Mouse (Mus musculus): ENCODE measurements around the gene Hvcn1. TPM values are rescaled to one million over a fixed set of nuclear protein-coding genes. Genes with fewer than 3 reads are reported as not detected.

Gene Hvcn1
- total RNA-seq, 2 experiments from 2014 or later: 0.81 to 1.1 TPM

DNA sequence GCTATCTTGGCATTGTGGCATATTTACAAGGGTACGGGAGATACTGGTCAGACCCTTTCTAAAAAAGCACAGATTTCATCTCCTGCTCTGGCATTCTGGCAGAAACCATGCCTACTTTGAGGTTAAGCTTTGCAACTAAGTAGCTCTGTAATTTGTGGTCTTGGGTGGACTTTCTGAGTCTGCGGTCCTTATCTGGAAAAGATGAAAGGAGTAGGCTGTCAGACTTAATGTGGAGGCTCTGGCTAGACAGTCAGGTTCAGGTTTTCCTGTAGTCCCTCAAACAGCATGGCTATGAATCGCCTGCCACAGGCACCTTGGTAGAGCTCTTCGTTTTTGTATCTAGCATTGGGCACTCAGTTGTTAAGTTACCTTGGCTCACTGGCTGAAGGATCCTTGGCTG lies 80.4 kb downstream of the Hvcn1 start:
- DNase-seq (ENCODE audit: low spot score): no peak
- intact Hi-C loops (cut with DNase I): loop anchor here (5.0 kb wide), 1 partner anchor 35 kb away; no protein-coding TSS in a partner anchor

DNA sequence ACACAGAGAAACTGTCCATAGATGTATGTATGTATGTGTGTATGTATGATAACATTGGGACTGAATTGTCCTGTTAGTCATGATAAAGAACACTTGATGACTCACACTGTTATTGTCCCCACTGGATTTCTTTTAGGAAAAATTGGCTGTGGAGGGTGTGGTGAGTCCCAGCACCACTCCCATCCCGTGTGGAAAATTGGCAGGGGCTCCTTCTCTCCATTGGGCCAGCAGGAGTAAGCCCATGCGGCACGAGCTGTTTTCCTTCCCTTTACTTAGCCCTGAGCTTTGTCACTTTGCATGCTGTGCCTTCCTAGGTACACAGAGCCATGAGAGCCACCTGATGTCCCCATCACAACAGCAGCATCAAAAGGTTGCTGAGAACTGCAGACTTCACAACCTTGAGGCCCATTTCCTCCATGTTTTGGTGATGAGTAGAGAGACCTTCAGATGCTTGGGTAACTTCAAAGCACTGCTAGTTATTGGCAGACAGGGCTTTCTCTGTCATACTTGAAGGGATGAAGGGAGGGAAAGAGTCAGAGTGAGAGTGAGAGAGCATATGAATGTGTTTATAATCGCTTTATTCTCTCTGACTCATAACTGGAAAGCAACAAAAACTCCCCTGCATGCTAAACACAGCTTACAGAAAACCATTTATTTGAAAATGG lies 81.7 kb downstream of the Hvcn1 start:
- intact Hi-C loops (cut with DNase I): loop anchor here (5.0 kb wide), 1 partner anchor 34 kb away; no protein-coding TSS in a partner anchor
- peak; percentile 56 for DNase-seq (ENCODE audit: low spot score)

DNA sequence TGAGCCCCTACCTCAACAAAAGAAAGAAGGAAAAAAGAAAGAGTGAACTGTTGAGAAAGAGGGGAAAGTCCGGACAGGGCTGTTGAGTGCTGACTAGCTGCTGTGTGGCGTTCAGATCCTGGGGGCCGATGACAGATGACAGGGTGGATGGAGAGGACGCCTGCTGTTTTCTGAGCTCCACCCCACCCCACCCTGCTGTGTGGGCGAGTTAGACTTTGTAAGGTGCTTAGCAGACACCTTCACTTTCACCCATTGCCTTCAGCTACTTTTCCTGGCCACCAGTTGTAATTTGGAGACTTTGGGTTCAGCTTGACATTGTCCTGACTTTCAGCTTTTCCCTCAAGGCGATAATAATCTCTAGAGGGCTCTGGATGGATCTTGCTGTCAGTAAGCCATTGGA lies 84.5 kb downstream of the Hvcn1 start:
- no peak for DNase-seq (ENCODE audit: low spot score)

More for the DNA sequence above, 84.5 kb downstream of the Hvcn1 start:
- intact Hi-C loops (cut with DNase I): no loop called here

Other genes starting within 250 kb of the Hvcn1 start
- 10 to 100 TPM; 23.7 to 29.0 TPM for gene Cux2, start 156.7 kb upstream of the Hvcn1 start, total RNA-seq (2021)
- over 10,000 TPM; 18,094 to 20,102 TPM for gene Myl2, start 105.9 kb upstream of the Hvcn1 start, total RNA-seq (2021)
- gene Ccdc63, start 66.0 kb upstream of the Hvcn1 start, total RNA-seq (2021): not detected
- 100 to 1,000 TPM; 113 to 128 TPM for gene Ppp1cc, start 48.5 kb upstream of the Hvcn1 start, total RNA-seq (2021)
- 1 to 10 TPM; 3.5 to 4.7 TPM for gene Tctn1, start 57.7 kb downstream of the Hvcn1 start, total RNA-seq (2021)
- gene Pptc7, start 77.6 kb downstream of the Hvcn1 start, total RNA-seq (2021): 10 to 100 TPM; 91.3 to 93.5 TPM
- 1 to 10 TPM in 1 of 2 experiments, under 1 TPM in 1; 0.36 to 1.6 TPM for gene Rad9b, start 147.4 kb downstream of the Hvcn1 start, total RNA-seq (2021)
- 10 to 100 TPM; 82.6 to 89.5 TPM for gene Vps29, start 147.6 kb downstream of the Hvcn1 start, total RNA-seq (2021)
- 10 to 100 TPM; 22.9 to 26.6 TPM for gene Gpn3, start 165.1 kb downstream of the Hvcn1 start, total RNA-seq (2021)
- 10 to 100 TPM; 11.3 to 15.6 TPM for gene Fam216a, start 165.6 kb downstream of the Hvcn1 start, total RNA-seq (2021)
- gene Arpc3, start 185.1 kb downstream of the Hvcn1 start, total RNA-seq (2021): 10 to 100 TPM; 93.0 to 94.1 TPM
- gene Anapc7, start 214.9 kb downstream of the Hvcn1 start, total RNA-seq (2021): 10 to 100 TPM; 27.3 to 28.1 TPM

Measured in heart, postnatal 25 days (tissue).